Mouse (Mus musculus): ENCODE measurements around the gene Gdpgp1. TPM values are rescaled to one million over a fixed set of nuclear protein-coding genes. Genes with fewer than 3 reads are reported as not detected.

The Gdpgp1 gene
- 3.7 and 4.6 TPM in 2 replicates for polyA plus RNA-seq (2015; fragmentation: Nextera tagmentation; extraction: Ambion mirVana)

- Histone ChIP-seq H3K9ac (ENCODE audit: low read depth, low read length) (peak within 1 kb of the TSS; percentile 66), H3K27ac (ENCODE audit: low read length) (peak within 1 kb of the TSS; percentile 67), H3K27me3 (ENCODE audit: control insufficient read depth, insufficient read depth, low read depth, low read length) (peaks cover 7% of the 10 kb centered on the region), H3K4me2 (ENCODE audit: low read length) (peak within 1 kb of the TSS; percentile 83), H3K36me3 (ENCODE audit: control insufficient read depth, insufficient read depth, low read length) (no peaks in the 10 kb centered on the region), H3K9me3 (replicated peaks; ENCODE audit: control insufficient read depth, low read length, poor library complexity, severe bottlenecking) (no peaks in the 10 kb centered on the region), H3K4me1 (ENCODE audit: control insufficient read depth, insufficient read depth, low read length) (peaks cover 22% of the 10 kb centered on the region), H3K4me3 (ENCODE audit: low read depth, low read length) (peak within 1 kb of the TSS; percentile 69)
- peak; percentile 93 for ATAC-seq
- WGBS, result under 1% methylated on average over 40 of the region's 56 CpGs
Measured at GRCm38 (mm10) chr7:80232489-80233029, at the start of gene Gdpgp1, which contains the start of gene Cib1. Gene Gdpgp1, plus strand, starts transcription at chr7:80232865. Gene Cib1, minus strand, starts transcription at chr7:80232813.

DNA sequence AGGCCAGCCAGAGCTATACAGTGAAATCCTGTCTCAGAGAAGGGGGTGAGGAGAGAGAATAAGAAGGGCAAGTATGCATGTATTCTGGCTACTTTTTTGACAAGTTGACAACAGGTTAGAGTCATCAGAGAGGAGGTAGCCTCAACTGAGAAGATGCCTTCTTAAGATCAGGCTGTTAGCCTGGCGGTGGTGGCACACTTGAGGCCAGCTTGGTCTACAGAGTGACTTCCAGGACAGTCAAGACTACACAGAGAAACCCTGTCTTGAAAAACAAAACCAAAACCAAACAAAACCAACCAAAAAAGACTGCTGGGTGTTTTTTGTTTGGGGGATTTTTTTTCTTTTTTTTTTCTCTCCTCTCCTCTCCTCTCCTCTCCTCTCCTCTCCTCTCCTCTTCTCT lies 49.2 kb upstream of the Gdpgp1 start:
- WGBS, result 81% methylated on average over 1 of the region's 1 CpGs
- ATAC-seq, result no peak
- Histone ChIP-seq H3K9ac (ENCODE audit: low read depth, low read length) (no peak overlapping the region), H3K27me3 (ENCODE audit: control insufficient read depth, insufficient read depth, low read depth, low read length) (no peaks in the 10 kb centered on the region), H3K36me3 (ENCODE audit: control insufficient read depth, insufficient read depth, low read length) (no peaks in the 10 kb centered on the region), H3K27ac (ENCODE audit: low read length) (no peak overlapping the region), H3K9me3 (replicated peaks; ENCODE audit: control insufficient read depth, low read length, poor library complexity, severe bottlenecking) (no peaks in the 10 kb centered on the region), H3K4me3 (ENCODE audit: low read depth, low read length) (no peak overlapping the region), H3K4me2 (ENCODE audit: low read length) (no peak overlapping the region), H3K4me1 (ENCODE audit: control insufficient read depth, insufficient read depth, low read length) (peaks cover 17% of the 10 kb centered on the region)

- no peaks in the 10 kb centered on the region for H3K27me3 ChIP-seq (ENCODE audit: control insufficient read depth, insufficient read depth, low read depth, low read length)
- H3K4me1 ChIP-seq (ENCODE audit: control insufficient read depth, insufficient read depth, low read length), result peaks cover 19% of the 10 kb centered on the region
- H3K4me2 ChIP-seq (ENCODE audit: low read length), result no peak overlapping the region
- 52% methylated on average over 5 of the region's 5 CpGs for WGBS
- no peak overlapping the region for H3K27ac ChIP-seq (ENCODE audit: low read length)
- ATAC-seq, result no peak
- no peak overlapping the region for H3K9ac ChIP-seq (ENCODE audit: low read depth, low read length)
- no peaks in the 10 kb centered on the region for H3K36me3 ChIP-seq (ENCODE audit: control insufficient read depth, insufficient read depth, low read length)
- no peaks in the 10 kb centered on the region for H3K9me3 ChIP-seq (replicated peaks; ENCODE audit: control insufficient read depth, low read length, poor library complexity, severe bottlenecking)
- H3K4me3 ChIP-seq (ENCODE audit: low read depth, low read length), result no peak overlapping the region
Measured at GRCm38 (mm10) chr7:80183969-80184368, 48.7 kb upstream of the Gdpgp1 start.

GRCm38 (mm10) chr7:80184551-80184950 lies 48.1 kb upstream of the Gdpgp1 start:
- Histone ChIP-seq H3K27ac (ENCODE audit: low read length) (no peak overlapping the region), H3K36me3 (ENCODE audit: control insufficient read depth, insufficient read depth, low read length) (no peaks in the 10 kb centered on the region), H3K4me1 (ENCODE audit: control insufficient read depth, insufficient read depth, low read length) (peaks cover 25% of the 10 kb centered on the region), H3K9ac (ENCODE audit: low read depth, low read length) (no peak overlapping the region), H3K4me3 (ENCODE audit: low read depth, low read length) (no peak overlapping the region), H3K27me3 (ENCODE audit: control insufficient read depth, insufficient read depth, low read depth, low read length) (no peaks in the 10 kb centered on the region), H3K9me3 (replicated peaks; ENCODE audit: control insufficient read depth, low read length, poor library complexity, severe bottlenecking) (no peaks in the 10 kb centered on the region), H3K4me2 (ENCODE audit: low read length) (no peak overlapping the region)
- WGBS, result 85% methylated on average over 4 of the region's 4 CpGs
- no peak for ATAC-seq

GRCm38 (mm10) chr7:80184968-80185367 lies 47.7 kb upstream of the Gdpgp1 start:
- no peak overlapping the region for H3K9ac ChIP-seq (ENCODE audit: low read depth, low read length)
- peaks cover 25% of the 10 kb centered on the region for H3K4me1 ChIP-seq (ENCODE audit: control insufficient read depth, insufficient read depth, low read length)
- H3K27ac ChIP-seq (ENCODE audit: low read length), result no peak overlapping the region
- H3K9me3 ChIP-seq (replicated peaks; ENCODE audit: control insufficient read depth, low read length, poor library complexity, severe bottlenecking), result no peaks in the 10 kb centered on the region
- H3K4me3 ChIP-seq (ENCODE audit: low read depth, low read length), result no peak overlapping the region
- no peak overlapping the region for H3K4me2 ChIP-seq (ENCODE audit: low read length)
- no peak for ATAC-seq
- WGBS, result 72% methylated on average over 6 of the region's 6 CpGs
- no peaks in the 10 kb centered on the region for H3K27me3 ChIP-seq (ENCODE audit: control insufficient read depth, insufficient read depth, low read depth, low read length)
- H3K36me3 ChIP-seq (ENCODE audit: control insufficient read depth, insufficient read depth, low read length), result no peaks in the 10 kb centered on the region

GRCm38 (mm10) chr7:80186021-80186420 lies 46.6 kb upstream of the Gdpgp1 start:
- Histone ChIP-seq H3K9ac (ENCODE audit: low read depth, low read length) (peak overlapping the region; percentile 76), H3K27me3 (ENCODE audit: control insufficient read depth, insufficient read depth, low read depth, low read length) (no peaks in the 10 kb centered on the region), H3K4me2 (ENCODE audit: low read length) (peak overlapping the region; percentile 71), H3K4me3 (ENCODE audit: low read depth, low read length) (peak overlapping the region; percentile 59), H3K36me3 (ENCODE audit: control insufficient read depth, insufficient read depth, low read length) (no peaks in the 10 kb centered on the region), H3K9me3 (replicated peaks; ENCODE audit: control insufficient read depth, low read length, poor library complexity, severe bottlenecking) (no peaks in the 10 kb centered on the region), H3K27ac (ENCODE audit: low read length) (peak overlapping the region; percentile 87), H3K4me1 (ENCODE audit: control insufficient read depth, insufficient read depth, low read length) (peaks cover 25% of the 10 kb centered on the region)
- WGBS, result 11% methylated on average over 8 of the region's 8 CpGs
- peak; percentile 1; the same call in 1 of the 2 replicates for ATAC-seq

DNA sequence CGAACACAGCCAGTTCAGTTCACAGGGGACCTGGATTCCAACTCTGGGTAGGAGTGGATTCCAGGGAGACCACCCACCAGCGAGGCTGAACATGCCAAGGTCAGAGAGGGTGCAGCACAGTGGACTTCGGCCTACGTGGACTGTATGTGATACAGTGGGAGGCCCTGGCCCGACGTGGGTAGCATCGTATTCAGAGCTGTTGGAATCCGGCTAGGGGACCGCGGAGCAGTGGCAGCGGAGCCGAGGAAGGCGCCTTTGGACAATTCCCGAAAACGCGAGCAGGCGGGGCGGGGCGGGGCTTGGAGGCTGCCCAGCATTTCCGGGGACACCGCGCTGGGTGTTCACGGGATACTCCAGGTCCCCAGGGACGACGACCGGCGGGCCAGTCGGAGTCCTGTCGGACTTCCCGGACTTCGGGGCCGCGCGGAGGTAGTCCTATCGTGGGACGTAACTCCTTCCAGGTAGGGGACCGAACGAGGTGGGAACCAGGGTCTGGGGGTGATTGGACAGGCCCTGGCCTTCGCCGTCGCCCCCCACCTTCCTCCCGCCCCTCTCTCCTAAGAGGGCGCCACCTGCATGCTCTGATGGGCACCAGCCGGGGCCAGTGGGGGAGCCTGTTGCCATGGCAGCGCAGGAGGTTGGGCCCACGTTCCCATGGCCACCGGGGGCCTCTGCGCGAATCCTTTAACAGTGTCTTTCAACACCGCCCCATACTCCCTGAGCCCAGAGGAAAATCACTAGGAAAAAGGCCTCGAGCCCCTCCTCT lies 46.0 kb upstream of the Gdpgp1 start, which contains the start of gene Sema4b:
TSS of gene Sema4b (plus strand) at position 311 of the 766 bp plus-strand sequence.
- Histone ChIP-seq H3K27me3 (ENCODE audit: control insufficient read depth, insufficient read depth, low read depth, low read length) (no peaks in the 10 kb centered on the region), H3K36me3 (ENCODE audit: control insufficient read depth, insufficient read depth, low read length) (no peaks in the 10 kb centered on the region), H3K4me2 (ENCODE audit: low read length) (peak within 1 kb of the TSS; percentile 71), H3K4me1 (ENCODE audit: control insufficient read depth, insufficient read depth, low read length) (peaks cover 29% of the 10 kb centered on the region), H3K9me3 (replicated peaks; ENCODE audit: control insufficient read depth, low read length, poor library complexity, severe bottlenecking) (no peaks in the 10 kb centered on the region), H3K27ac (ENCODE audit: low read length) (peak within 1 kb of the TSS; percentile 87), H3K9ac (ENCODE audit: low read depth, low read length) (peak within 1 kb of the TSS; percentile 76), H3K4me3 (ENCODE audit: low read depth, low read length) (peak within 1 kb of the TSS; percentile 59)
- ATAC-seq, result peak; percentile 96
- under 1% methylated on average over 43 of the region's 51 CpGs for WGBS

DNA sequence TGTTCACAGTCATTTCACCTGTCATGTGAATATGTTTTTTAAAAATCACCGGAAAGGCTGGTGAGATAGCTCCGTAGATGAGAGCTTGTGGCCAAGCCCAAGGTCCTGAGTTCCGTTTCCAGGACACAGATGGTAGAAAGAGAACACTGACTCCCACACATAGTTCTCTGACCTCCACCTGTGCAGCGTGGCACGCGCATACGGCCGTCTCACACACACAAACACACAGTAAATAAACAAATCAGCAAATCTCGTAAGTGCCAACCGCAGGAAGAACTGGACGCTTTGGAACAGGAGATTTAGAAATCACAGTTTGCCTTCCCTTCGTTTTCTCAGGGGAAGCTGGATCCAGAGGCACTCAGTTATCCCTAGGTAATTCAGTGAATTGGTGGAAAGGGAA lies 45.2 kb upstream of the Gdpgp1 start:
- Histone ChIP-seq H3K9me3 (replicated peaks; ENCODE audit: control insufficient read depth, low read length, poor library complexity, severe bottlenecking) (no peaks in the 10 kb centered on the region), H3K4me3 (ENCODE audit: low read depth, low read length) (peak overlapping the region; percentile 59), H3K4me1 (ENCODE audit: control insufficient read depth, insufficient read depth, low read length) (peaks cover 36% of the 10 kb centered on the region), H3K27me3 (ENCODE audit: control insufficient read depth, insufficient read depth, low read depth, low read length) (no peaks in the 10 kb centered on the region), H3K4me2 (ENCODE audit: low read length) (peak overlapping the region; percentile 71), H3K9ac (ENCODE audit: low read depth, low read length) (peak overlapping the region; percentile 76), H3K27ac (ENCODE audit: low read length) (peak overlapping the region; percentile 87), H3K36me3 (ENCODE audit: control insufficient read depth, insufficient read depth, low read length) (no peaks in the 10 kb centered on the region)
- 23% methylated on average over 12 of the region's 12 CpGs for WGBS
- ATAC-seq, result no peak

GRCm38 (mm10) chr7:80188579-80189125 lies 44.0 kb upstream of the Gdpgp1 start:
- Histone ChIP-seq H3K4me1 (ENCODE audit: control insufficient read depth, insufficient read depth, low read length) (peaks cover 42% of the 10 kb centered on the region), H3K4me2 (ENCODE audit: low read length) (peak overlapping the region; percentile 15; the same call in 1 of the 2 replicates), H3K9ac (ENCODE audit: low read depth, low read length) (no peak overlapping the region; the same call in 1 of the 2 replicates), H3K9me3 (replicated peaks; ENCODE audit: control insufficient read depth, low read length, poor library complexity, severe bottlenecking) (no peaks in the 10 kb centered on the region), H3K4me3 (ENCODE audit: low read depth, low read length) (no peak overlapping the region), H3K36me3 (ENCODE audit: control insufficient read depth, insufficient read depth, low read length) (no peaks in the 10 kb centered on the region), H3K27ac (ENCODE audit: low read length) (no peak overlapping the region), H3K27me3 (ENCODE audit: control insufficient read depth, insufficient read depth, low read depth, low read length) (no peaks in the 10 kb centered on the region)
- WGBS, result 64% methylated on average over 2 of the region's 2 CpGs
- no peak for ATAC-seq

Data from midbrain, embryonic 16.5 days (tissue).